Mouse (Mus musculus): ENCODE data around the gene Cdk6. TPM values are rescaled to one million over a fixed set of nuclear protein-coding genes. Genes with fewer than 3 reads are reported as not detected.
"Not testable (repeated sequence)": the region's sequence is repeated elsewhere in the genome, so short reads cannot be mapped to it uniquely, and the experiment has no call there.

The Cdk6 gene
- 13.4 and 15.7 TPM in 2 replicates for polyA plus RNA-seq (2012; rRNA removed)

DNA sequence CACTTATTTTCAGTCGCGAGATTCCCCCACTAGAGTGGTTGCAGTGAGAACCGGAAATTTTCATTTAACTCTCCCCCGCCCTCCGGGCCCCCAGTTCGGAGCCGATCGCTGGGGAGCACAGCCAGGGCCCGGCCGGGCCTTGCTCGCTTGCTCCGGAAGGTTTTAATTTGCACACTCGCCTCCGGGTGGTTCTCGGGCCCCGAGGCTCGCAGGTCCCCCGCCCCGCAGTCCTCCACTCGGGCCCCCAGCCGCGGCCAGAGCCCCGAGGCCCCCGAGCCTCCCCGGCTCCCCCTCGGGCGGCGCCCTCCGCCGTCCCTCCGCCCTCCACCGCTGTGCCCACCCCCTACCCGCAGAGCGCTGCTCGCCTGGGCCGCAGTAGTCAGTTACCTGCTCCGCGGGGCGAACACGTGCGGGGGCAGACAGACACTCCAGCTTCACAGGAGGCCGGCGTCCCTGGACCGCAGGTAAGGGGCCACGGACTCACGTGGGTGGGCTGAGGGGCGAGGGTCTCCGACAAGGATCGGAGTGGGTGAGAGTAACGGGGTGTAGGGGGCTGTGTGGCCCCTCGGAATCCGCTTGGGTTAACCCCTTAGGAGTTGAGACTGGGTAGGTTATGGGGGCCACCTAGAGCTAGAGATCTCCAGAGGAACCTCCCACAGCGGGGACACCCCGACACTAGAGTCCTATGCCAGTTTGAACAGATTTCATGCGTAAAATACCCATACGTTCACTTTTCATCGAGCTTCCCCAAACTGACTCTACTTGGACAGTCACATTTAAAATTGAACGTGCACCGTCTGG lies at the start of gene Cdk6:
Gene Cdk6, plus strand, starts transcription at position 375 of the 801 bp plus-strand sequence.
- TF ChIP-seq POLR2A (IDR thresholded peaks at IDR 0.05; ENCODE audit: borderline replicate concordance, extremely low read depth, low read depth, low read length) (no peak), CTCF (IDR thresholded peaks at IDR 0.05; ENCODE audit: insufficient read depth, low read length) (no peak)
- WGBS = under 1% methylated on average over 59 of the region's 59 CpGs
- DNase-seq = peak; percentile 53
- Histone ChIP-seq H3K4me1 (ENCODE audit: control insufficient read depth, insufficient read depth, low read length) (peaks cover 2% of the 10 kb centered on the region; the same call in 1 of the 2 replicates), H3K4me3 (replicated peaks; ENCODE audit: extremely low read depth, low read depth, low read length) (peak within 1 kb of the TSS; percentile 86)

DNA sequence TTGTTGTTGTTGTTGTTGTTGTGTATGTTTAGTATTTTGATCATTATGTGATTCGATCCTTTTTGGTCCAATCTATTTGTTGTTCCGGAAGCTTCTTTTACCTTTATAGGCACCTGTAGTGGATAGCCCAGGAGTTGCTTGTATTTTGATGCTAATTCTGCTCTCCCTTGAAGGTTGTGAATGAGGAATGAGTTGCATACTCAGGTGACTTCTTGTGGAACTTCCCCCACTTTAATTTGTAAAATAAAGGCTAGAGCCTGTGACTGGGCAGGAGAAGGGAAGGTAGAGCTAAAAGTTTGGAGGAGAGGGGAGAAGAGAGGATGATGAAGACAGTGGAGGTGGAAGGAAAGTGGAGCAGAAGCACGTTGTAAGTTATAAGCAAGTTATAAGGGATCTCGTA lies 47.6 kb upstream of the Cdk6 start:
- H3K4me3 ChIP-seq (replicated peaks; ENCODE audit: extremely low read depth, low read depth, low read length) = no peak overlapping the region
- TF ChIP-seq POLR2A (IDR thresholded peaks at IDR 0.05; ENCODE audit: borderline replicate concordance, extremely low read depth, low read depth, low read length) = no peak
- TF ChIP-seq CTCF (IDR thresholded peaks at IDR 0.05; ENCODE audit: insufficient read depth, low read length) = no peak
- WGBS = 84% methylated on average over 4 of the region's 4 CpGs
- DNase-seq = no peak
- no peaks in the 10 kb centered on the region for H3K4me1 ChIP-seq (ENCODE audit: control insufficient read depth, insufficient read depth, low read length)

DNA sequence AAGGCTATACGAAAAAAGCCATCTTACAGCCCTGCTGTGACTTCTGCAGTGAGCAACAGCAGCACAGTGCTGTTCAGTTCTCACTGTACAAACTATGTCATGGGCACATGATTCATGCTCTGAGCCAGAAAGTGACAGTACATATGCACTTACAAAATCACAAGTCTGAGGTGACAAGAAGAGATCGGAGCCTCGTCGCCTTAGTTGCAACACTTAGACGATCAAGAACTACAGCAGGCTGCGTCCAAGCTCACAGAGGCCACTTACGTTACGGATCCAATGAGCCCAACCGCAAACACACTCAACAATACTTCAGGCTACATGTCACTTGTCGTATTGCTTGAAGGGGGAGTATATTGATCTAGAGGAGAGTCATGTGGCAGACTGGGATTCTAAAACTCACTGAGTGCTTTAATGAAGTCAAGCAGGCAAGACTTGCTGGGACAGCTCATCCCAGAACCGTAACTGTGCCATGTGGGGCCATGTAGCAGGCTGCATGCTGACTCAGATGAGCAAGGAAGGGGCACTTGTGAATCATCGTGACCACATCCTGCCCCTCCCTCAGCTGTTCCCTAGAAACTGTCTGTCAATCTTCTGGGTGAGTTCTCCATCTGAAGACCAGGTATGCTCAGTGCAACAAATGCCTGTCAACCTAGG lies 40.4 kb upstream of the Cdk6 start:
- no peak overlapping the region for H3K4me3 ChIP-seq (replicated peaks; ENCODE audit: extremely low read depth, low read depth, low read length)
- 56% methylated on average over 12 of the region's 12 CpGs for WGBS
- no peak for TF ChIP-seq POLR2A (IDR thresholded peaks at IDR 0.05; ENCODE audit: borderline replicate concordance, extremely low read depth, low read depth, low read length)
- TF ChIP-seq CTCF (IDR thresholded peaks at IDR 0.05; ENCODE audit: insufficient read depth, low read length) = no peak
- DNase-seq = no peak
- H3K4me1 ChIP-seq (ENCODE audit: control insufficient read depth, insufficient read depth, low read length) = no peaks in the 10 kb centered on the region

DNA sequence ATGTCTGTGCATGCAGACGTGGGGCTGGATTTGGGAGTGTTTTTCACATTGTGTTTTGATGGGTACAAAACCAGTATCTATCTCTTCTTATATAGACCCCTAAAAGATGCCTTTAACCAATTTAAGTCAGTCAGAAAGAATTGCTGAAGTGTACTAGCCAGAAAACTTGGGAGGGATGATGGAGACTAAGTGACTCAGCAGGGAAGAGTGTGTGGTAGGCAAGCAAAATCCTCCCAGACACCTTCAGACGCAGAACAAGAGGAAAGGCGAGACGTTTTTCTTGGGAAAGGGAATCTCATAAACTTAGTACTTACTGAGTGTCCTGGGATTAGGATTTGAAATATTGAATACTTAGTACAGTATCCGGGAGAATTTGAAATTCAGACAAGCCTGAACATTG lies 39.8 kb upstream of the Cdk6 start:
- no peak for TF ChIP-seq POLR2A (IDR thresholded peaks at IDR 0.05; ENCODE audit: borderline replicate concordance, extremely low read depth, low read depth, low read length)
- no peak for TF ChIP-seq CTCF (IDR thresholded peaks at IDR 0.05; ENCODE audit: insufficient read depth, low read length)

DNA sequence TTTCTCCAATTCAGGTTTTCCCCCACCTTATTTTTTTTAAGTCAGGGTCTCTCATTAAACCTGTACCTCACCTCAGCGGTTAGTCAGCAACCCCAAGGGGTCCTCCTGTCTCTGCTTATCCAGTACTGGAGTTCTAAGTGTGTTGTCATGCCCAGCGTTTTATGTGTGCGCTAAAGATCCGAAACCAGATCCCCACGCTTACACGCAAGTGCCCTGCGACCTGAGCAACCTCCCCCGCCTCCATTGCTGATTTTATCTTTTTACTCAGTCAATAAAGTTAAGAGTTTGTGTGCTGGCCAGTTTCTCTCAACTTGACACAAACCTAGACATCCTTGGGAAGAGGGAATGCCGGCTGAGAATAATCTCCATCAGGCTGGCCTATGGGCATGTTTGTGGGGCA lies 37.4 kb upstream of the Cdk6 start:
- DNase-seq = no peak
- TF ChIP-seq POLR2A (IDR thresholded peaks at IDR 0.05; ENCODE audit: borderline replicate concordance, extremely low read depth, low read depth, low read length) (no peak), CTCF (IDR thresholded peaks at IDR 0.05; ENCODE audit: insufficient read depth, low read length) (no peak)
- 94% methylated on average over 9 of the region's 9 CpGs for WGBS

More for the DNA sequence above, 39.8 kb upstream of the Cdk6 start:
- 69% methylated on average over 5 of the region's 5 CpGs for WGBS
- no peak for DNase-seq
- H3K4me1 ChIP-seq (ENCODE audit: control insufficient read depth, insufficient read depth, low read length) = no peaks in the 10 kb centered on the region
- no peak overlapping the region for H3K4me3 ChIP-seq (replicated peaks; ENCODE audit: extremely low read depth, low read depth, low read length)

DNA sequence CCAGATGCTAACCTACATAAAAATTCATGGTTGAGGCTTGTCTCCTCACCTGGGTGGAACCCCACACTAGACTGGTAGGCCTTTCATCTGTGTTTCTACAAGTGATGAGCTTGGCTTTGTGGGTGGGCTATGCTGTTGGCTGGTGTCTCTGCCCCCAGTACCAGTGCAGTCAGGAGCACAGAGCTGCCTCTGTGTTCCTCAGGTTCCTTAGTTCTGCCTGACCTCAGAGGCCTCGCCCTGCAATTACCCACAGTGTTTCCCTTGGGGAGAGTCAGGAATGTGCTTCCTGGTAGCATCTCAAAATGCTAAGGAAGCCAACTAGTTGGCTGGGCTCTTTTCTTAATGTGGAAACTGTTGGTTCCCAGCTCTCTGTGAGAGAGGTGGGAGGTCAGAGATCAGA lies 35.1 kb upstream of the Cdk6 start:
- H3K4me1 ChIP-seq (ENCODE audit: control insufficient read depth, insufficient read depth, low read length) = no peaks in the 10 kb centered on the region
- TF ChIP-seq CTCF (IDR thresholded peaks at IDR 0.05; ENCODE audit: insufficient read depth, low read length) (no peak), POLR2A (IDR thresholded peaks at IDR 0.05; ENCODE audit: borderline replicate concordance, extremely low read depth, low read depth, low read length) (no peak)
- no peak for DNase-seq
- 83% methylated on average over 1 of the region's 1 CpGs for WGBS
- H3K4me3 ChIP-seq (replicated peaks; ENCODE audit: extremely low read depth, low read depth, low read length) = no peak overlapping the region

More for the DNA sequence above, 37.4 kb upstream of the Cdk6 start:
- H3K4me1 ChIP-seq (ENCODE audit: control insufficient read depth, insufficient read depth, low read length) = no peaks in the 10 kb centered on the region
- no peak overlapping the region for H3K4me3 ChIP-seq (replicated peaks; ENCODE audit: extremely low read depth, low read depth, low read length)

DNA sequence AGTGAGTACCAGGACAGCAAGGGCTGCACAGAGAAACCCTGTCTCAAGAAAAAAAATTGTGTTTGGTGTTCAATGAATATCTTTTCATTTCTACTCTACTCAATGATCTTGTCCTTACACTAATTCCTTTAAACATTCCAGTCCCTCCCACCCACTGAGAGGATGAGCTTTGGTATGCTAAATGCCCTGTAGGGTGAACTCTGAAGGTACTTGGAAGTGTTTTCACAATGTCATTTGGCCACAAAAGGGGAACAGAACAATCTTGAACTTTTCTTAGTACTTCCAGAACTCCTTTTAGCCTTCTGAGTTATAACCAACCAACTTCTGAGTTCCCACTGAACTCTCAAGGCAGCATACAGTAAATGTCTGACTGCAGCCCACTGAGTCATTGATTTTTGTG lies 32.2 kb upstream of the Cdk6 start:
- no peak for DNase-seq
- TF ChIP-seq POLR2A (IDR thresholded peaks at IDR 0.05; ENCODE audit: borderline replicate concordance, extremely low read depth, low read depth, low read length) = no peak
- TF ChIP-seq CTCF (IDR thresholded peaks at IDR 0.05; ENCODE audit: insufficient read depth, low read length) = no peak
- no peak overlapping the region for H3K4me3 ChIP-seq (replicated peaks; ENCODE audit: extremely low read depth, low read depth, low read length)
- H3K4me1 ChIP-seq (ENCODE audit: control insufficient read depth, insufficient read depth, low read length) = no peaks in the 10 kb centered on the region

DNA sequence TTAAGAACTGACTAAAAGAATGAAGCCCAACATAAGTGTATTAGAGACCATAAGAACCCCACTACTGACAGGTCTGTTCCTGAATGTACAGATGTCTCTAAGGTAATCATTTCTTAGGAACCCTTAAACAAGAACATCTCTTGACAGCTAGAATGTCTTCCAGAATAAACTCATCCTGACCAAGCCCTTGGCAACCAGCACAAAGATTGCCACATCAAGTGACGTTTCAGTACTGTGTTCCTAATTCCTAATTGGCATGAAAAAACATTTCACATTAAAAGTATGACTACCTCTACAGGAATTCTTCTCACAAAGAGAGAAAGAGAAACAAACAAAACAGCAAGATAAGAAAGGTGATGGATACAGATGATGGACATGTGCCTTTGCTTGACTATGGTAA lies 31.7 kb upstream of the Cdk6 start:
- no peak for DNase-seq

DNA sequence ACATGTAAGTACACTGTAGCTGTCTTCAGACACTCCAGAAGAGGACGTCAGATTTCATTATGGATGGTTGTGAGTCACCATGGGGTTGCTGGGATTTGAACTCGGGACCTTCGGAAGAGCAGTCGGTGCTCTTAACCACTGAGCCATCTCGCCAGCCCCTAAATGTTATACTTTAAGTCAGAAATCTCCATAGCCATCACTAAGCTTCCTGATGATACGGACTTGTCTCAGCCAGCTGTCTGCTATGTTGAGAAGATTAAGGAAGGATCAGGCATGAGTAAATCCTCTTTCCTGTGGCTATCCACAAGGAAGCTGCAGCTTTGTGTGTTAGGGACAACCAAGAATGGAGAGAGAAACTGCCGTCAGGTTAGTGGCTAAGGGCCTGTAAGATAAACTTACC lies 30.1 kb upstream of the Cdk6 start:
- not testable (repeated sequence) for H3K4me1 ChIP-seq (ENCODE audit: control insufficient read depth, insufficient read depth, low read length); DNase-seq; H3K4me3 ChIP-seq (replicated peaks; ENCODE audit: extremely low read depth, low read depth, low read length)
- 87% methylated on average over 7 of the region's 7 CpGs for WGBS

More for the DNA sequence above, 31.7 kb upstream of the Cdk6 start:
- WGBS = 49% methylated on average over 1 of the region's 1 CpGs
- TF ChIP-seq CTCF (IDR thresholded peaks at IDR 0.05; ENCODE audit: insufficient read depth, low read length) (no peak), POLR2A (IDR thresholded peaks at IDR 0.05; ENCODE audit: borderline replicate concordance, extremely low read depth, low read depth, low read length) (no peak)
- H3K4me1 ChIP-seq (ENCODE audit: control insufficient read depth, insufficient read depth, low read length) = no peaks in the 10 kb centered on the region
- H3K4me3 ChIP-seq (replicated peaks; ENCODE audit: extremely low read depth, low read depth, low read length) = no peak overlapping the region

DNA sequence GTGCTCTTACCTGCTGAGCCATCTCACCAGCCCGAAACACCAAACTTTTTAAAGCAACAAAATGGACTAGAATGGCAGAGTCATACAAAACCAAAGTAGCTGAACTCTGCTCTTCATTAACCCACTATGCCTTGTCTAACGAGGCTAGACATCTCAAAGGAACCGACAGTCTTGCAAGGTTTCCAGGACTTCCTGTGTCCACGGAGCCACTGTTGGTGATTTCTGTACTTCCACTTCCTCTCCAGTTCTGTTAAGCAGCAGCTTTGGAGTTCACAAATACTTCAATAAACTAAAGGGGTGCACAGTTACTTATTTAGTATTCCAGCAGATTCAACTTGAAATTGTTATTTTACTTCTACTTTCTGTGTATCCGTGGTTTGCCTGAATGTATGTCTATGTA lies 23.6 kb upstream of the Cdk6 start:
- WGBS = 55% methylated on average over 5 of the region's 5 CpGs

More for the DNA sequence above, 23.6 kb upstream of the Cdk6 start:
- H3K4me1 ChIP-seq (ENCODE audit: control insufficient read depth, insufficient read depth, low read length); DNase-seq; H3K4me3 ChIP-seq (replicated peaks; ENCODE audit: extremely low read depth, low read depth, low read length): not testable (repeated sequence)
